Mouse (Mus musculus) left cerebral cortex, adult 8-10 months (tissue): ENCODE data around the gene Pls3. TPM values are rescaled to one million over a fixed set of nuclear protein-coding genes. Genes with fewer than 3 reads are reported as not detected.
"Not testable (repeated sequence)": the region's sequence is repeated elsewhere in the genome, so short reads cannot be mapped to it uniquely, and the experiment has no call there.

Source experiments
- DNase-seq, 2 experiments: peaks; one replicate each; pipeline ENCODE4 v3.0.0; 2022; ENCODE audit warnings: low spot score in 2 of 2
- total RNA-seq, 4 experiments: library from RNA; stranded (reverse); gene quantifications; 2 replicates each; pipeline ENCODE4 v1.2.4; 2022

The Pls3 gene
- total RNA-seq, 4 experiments from 2014 or later, result 113 to 130 (median 127) TPM

DNA sequence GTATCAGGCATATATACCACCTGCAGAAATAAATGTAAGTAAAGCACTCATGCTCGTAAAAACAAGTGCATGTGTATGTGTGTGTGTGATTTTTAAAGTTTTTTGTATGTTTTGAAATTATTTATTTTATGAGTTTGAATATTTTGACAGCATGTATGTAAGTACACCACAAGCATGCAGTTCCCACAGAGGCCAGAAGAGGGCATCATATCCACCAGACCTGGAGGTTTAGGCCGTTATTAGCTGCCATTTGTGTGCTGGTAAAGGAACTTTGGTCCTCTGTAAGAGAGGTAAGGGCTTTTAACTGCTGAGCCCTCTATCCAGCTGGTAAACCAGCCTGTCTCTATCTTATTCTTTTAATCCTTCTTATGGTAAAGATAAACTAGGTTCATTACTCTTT, 97.5 kb downstream of the Pls3 start:
- no peak for DNase-seq

DNA sequence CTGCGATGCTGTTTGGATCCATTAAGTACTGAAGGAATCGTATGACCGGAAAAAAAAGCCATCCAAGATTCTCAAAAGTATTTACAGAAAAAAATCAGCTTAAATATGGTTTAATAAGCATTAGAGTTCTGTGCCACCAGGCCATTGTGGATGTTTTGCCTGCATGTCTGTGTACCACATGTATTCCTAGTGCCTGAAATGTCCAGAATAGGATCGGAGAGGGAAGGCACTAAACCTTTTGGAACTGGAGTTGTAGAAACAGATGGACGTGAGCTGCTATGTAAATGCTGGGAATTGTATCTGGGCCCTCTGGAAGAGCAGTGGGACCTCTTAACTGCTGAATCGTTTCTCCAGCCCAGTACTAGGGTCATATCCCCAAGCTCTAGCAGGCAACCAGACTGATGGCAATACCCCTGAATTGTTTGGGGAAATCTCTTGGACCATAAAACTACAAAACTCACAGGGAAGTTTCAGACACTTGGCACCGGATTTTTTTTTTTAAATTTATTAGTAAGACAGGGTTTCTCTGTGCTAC, 110.1 kb downstream of the Pls3 start:
- no peak for DNase-seq

- DNase-seq, result peak; percentile 30 to 52
Measured at GRCm38 (mm10) chrX:75764135-75764793, 110.7 kb downstream of the Pls3 start.

DNA sequence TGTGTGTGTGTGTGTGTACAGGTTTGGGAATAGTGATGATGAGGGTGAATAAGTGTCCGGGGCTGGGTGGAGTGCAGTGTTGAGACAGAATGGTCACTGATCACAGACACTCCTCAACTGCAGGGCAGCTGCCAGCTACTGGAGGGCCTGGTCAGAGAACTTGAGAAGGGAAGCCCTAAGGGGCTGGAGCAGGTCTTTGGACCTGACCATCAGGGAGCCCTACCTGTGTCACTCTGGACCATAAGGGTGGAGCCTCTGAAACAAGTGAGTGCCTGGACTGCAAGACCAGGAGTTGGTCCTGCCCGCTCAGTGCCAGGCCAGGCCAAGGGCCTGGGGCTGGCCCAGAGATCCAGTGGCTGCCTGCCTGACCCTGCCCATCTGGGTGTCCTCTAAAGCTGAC, 115.5 kb downstream of the Pls3 start:
- DNase-seq, result not testable (repeated sequence)

GRCm38 (mm10) chrX:75759036-75759435, 115.9 kb downstream of the Pls3 start:
- peak in 1 of 2 experiments; percentile 59 for DNase-seq

GRCm38 (mm10) chrX:75757966-75758365, 117.0 kb downstream of the Pls3 start:
- DNase-seq, result peak in 1 of 2 experiments; percentile 74

DNA sequence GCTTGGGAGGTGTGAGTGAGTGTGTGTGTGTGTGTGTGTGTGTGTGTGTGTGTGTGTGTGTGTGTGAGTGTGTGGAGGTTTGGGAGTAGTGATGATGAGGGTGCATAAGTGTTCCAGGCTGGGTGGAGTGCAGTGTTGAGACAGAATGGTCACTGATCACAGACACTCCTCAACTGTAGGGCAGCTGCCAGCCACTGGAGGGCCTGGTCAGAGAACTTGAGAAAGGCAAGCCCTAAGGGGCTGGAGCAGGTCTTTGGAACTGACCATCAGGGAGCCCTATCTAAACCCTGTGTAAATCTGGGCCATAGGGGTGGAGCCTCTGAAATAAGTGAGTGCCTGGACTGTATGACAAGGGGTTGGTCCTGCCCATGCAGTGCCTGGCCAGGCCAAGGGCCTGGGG, 120.5 kb downstream of the Pls3 start:
- not testable (repeated sequence) for DNase-seq

DNA sequence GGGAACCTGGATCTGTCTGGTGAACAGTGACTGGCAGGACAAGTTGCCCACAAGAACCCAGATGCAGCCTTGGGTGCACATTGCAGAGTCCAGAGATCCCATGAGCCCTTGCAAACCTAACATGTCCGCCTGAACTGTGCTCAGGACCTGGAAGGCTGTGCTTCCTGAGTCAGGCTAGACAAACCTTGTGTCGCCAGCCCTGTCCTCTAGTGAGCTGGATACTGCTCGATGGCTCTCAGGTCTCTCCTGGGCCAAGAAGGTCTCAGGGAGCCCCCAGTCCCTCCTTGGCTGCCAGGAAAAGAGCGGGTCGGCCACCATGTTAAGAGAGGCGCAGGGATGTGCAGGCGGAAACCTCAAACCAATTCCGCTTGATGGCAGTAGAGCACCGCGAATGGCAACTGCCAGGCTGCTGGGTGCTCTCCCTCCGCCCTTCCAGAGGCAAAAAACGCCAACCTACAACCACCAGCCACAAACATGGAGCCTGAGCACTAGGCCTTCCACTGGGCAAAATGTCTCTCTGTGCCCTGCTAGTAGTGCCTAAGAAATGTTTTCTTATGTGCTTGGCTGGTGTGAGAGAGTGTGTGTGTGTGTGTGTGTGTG, 124.8 kb downstream of the Pls3 start:
- DNase-seq, result peak in 1 of 2 experiments; percentile 65

DNA sequence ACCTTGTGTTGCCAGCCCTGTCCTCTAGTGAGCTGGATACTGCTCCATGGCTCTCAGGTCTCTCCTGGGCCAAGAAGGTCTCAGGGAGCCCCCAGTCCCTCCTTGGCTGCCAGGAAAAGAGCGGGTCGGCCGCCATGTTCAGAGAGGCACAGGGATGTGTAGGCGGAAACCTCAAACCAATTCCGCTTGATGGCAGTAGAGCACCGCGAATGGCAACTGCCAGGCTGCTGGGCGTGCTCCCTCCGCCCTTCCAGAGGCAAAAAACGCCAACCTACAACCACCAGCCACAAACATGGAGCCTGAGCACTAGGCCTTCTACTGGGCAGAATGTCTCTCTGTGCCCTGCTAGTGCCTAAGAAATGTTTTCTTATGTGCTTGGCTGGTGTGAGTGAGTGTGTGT, 125.7 kb downstream of the Pls3 start:
- peak in 1 of 2 experiments; percentile 74 for DNase-seq

DNA sequence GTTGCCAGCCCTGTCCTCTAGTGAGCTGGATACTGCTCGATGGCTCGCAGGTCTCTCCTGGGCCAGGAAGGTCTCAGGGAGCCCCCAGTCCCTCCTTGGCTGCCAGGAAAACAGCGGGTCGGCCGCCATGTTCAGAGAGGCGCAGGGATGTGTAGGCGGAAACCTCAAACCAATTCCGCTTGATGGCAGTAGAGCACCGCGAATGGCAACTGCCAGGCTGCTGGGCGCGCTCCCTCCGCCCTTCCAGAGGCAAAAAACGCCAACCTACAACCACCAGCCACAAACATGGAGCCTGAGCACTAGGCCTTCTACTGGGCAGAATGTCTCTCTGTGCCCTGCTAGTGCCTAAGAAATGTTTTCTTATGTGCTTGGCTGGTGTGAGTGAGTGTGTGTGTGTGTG, 130.5 kb downstream of the Pls3 start:
- DNase-seq, result peak in 1 of 2 experiments; percentile 69

DNA sequence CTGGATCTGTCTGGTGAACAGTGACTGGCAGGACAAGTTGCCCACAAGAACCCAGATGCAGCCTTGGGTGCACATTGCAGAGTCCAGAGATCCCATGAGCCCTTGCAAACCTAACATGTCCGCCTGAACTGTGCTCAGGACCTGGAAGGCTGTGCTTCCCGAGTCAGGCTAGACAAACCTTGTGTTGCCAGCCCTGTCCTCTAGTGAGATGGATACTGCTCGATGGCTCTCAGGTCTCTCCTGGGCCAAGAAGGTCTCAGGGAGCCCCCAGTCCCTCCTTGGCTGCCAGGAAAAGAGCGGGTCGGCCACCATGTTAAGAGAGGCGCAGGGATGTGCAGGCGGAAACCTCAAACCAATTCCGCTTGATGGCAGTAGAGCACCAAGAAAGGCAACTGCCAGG, 135.5 kb downstream of the Pls3 start:
- not testable (repeated sequence) for DNase-seq
